Mouse (Mus musculus): ENCODE data around the gene H2-Q2.

- TF ChIP-seq EP300 (IDR thresholded peaks at IDR 0.05) = no peak
- TF ChIP-seq CTCF (IDR thresholded peaks at IDR 0.05) = no peak
Observed at GRCm38 (mm10) chr17:35358763-35359469, 16.9 kb downstream of the H2-Q2 start.
